Mouse (Mus musculus) granulocyte monocyte progenitor cell, adult 5-6 weeks (primary cell): ENCODE measurements around the gene Clrn3. TPM values are rescaled to one million over a fixed set of nuclear protein-coding genes. Genes with fewer than 3 reads are reported as not detected.

Source experiments
- ATAC-seq: replicated peaks from 2 replicates; pipeline ENCODE4 v1.8.0; 2016; ENCODE audit warnings: mild to moderate bottlenecking, moderate TSS enrichment, inconsistent platforms; ENCODE audit not compliant: poor library complexity, severe bottlenecking
- total RNA-seq, 2 experiments: library from RNA; stranded (forward) in 1 of 2; stranded (reverse) in 1 of 2; fragments of 200-712, 200-1000 nt in 1 of 2; fragments of >200 nt in 1 of 2; fragmentation: Nextera tagmentation in 1 of 2; gene quantifications; 2 replicates each; pipeline ENCODE4 v1.2.3; 2014 to 2017

Gene Clrn3
- total RNA-seq (2014; fragmentation: Nextera tagmentation) (not detected in 2 replicates), total RNA-seq (2017) (0.04 TPM in 1 of 2 replicates, not detected in the other)

- no peak for ATAC-seq
Measured at GRCm38 (mm10) chr7:135528515-135528914, at the start of gene Clrn3. TSS of gene Clrn3 (minus strand) at chr7:135528654.

- peak; percentile 21 for ATAC-seq
Measured at GRCm38 (mm10) chr7:135576329-135576728, 47.9 kb upstream of the Clrn3 start.

GRCm38 (mm10) chr7:135575319-135576069 lies 47.0 kb upstream of the Clrn3 start:
- peak; percentile 24; the same call in 1 of the 2 replicates for ATAC-seq

- no peak for ATAC-seq
Measured at GRCm38 (mm10) chr7:135571951-135572559, 43.6 kb upstream of the Clrn3 start.

- ATAC-seq: no peak
Measured at GRCm38 (mm10) chr7:135571392-135571791, 42.9 kb upstream of the Clrn3 start.

- no peak for ATAC-seq
Measured at GRCm38 (mm10) chr7:135568550-135568949, 40.1 kb upstream of the Clrn3 start.

GRCm38 (mm10) chr7:135567582-135567981 lies 39.1 kb upstream of the Clrn3 start:
- no peak for ATAC-seq

GRCm38 (mm10) chr7:135566013-135566412 lies 37.6 kb upstream of the Clrn3 start:
- ATAC-seq: no peak

- ATAC-seq: no peak
Measured at GRCm38 (mm10) chr7:135564022-135564421, 35.6 kb upstream of the Clrn3 start.

GRCm38 (mm10) chr7:135560280-135560679 lies 31.8 kb upstream of the Clrn3 start:
- no peak for ATAC-seq

GRCm38 (mm10) chr7:135556663-135557402 lies 28.4 kb upstream of the Clrn3 start:
- ATAC-seq: peak; percentile 67

GRCm38 (mm10) chr7:135553550-135553949 lies 25.1 kb upstream of the Clrn3 start:
- ATAC-seq: peak; percentile 61

GRCm38 (mm10) chr7:135551547-135551946 lies 23.1 kb upstream of the Clrn3 start:
- ATAC-seq: no peak

GRCm38 (mm10) chr7:135548434-135548833 lies 20.0 kb upstream of the Clrn3 start:
- ATAC-seq: no peak

GRCm38 (mm10) chr7:135546530-135546929 lies 18.1 kb upstream of the Clrn3 start:
- no peak for ATAC-seq

GRCm38 (mm10) chr7:135545957-135546356 lies 17.5 kb upstream of the Clrn3 start:
- no peak for ATAC-seq

- ATAC-seq: no peak
Measured at GRCm38 (mm10) chr7:135544321-135544720, 15.9 kb upstream of the Clrn3 start.

GRCm38 (mm10) chr7:135543033-135543432 lies 14.6 kb upstream of the Clrn3 start:
- no peak for ATAC-seq

GRCm38 (mm10) chr7:135542235-135542634 lies 13.8 kb upstream of the Clrn3 start:
- no peak for ATAC-seq

GRCm38 (mm10) chr7:135539429-135539828 lies 11.0 kb upstream of the Clrn3 start:
- 0 out of 2 replicates have a peak, but pooled peaks have one; percentile 14 for ATAC-seq
